In the genomic region with DNA sequence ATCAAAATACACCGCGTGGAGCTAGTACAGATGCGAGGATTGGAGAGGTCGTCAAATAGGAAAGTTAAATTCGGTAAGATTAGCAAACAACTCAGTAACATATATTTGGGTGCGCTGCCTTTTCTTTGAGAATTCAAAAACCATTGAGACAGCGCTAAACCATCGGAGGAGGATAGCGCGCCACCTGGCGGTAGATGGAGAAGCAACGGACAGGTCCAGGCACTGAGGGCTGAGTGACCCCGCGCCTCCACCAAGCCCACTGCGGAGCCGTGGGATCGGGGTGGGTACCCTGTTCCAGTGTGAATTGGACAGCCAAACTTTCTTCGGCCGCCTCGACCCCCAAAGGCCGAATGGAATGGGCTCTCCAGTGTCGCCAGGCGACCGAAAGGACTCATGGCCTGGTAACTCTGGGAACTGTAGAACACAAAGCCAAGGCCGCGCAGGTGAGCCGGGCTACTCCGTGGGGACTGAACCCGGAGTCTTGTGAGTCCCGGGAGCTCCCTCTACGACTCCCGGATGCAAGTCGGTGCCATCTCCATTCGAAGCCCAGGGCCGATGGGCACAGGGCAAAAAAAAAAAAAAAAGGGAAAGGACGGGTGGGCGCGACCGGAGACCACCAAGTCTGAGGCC, we compare ENCODE assay signal across 8 mouse cellular contexts. TPM values are rescaled to one million over a fixed set of nuclear protein-coding genes. Genes with fewer than 3 reads are reported as not detected.
DNase-seq lines count a peak whose midpoint lies in the region; ATAC-seq lines count a peak whose summit lies in the region.

No protein-coding gene starts in this region.

- no peaks in the 10 kb centered on the region for H3K36me3 ChIP-seq in midbrain, embryonic 12.5 days

- H3K9ac ChIP-seq in midbrain, embryonic 12.5 days (replicated peaks): 0 out of 2 replicates have a peak overlapping the region, but pooled peaks have one; percentile 25

- intact Hi-C loops in left cerebral cortex, postnatal 4 days (cut with DNase I): loop anchor here (2.0 kb wide), 1 partner anchor 89 kb away; no protein-coding TSS in a partner anchor

- no peak overlapping the region for H3K27ac ChIP-seq in midbrain, embryonic 12.5 days (replicated peaks)

- no peaks in the 10 kb centered on the region for H3K9me3 ChIP-seq in midbrain, embryonic 12.5 days

- H3K27me3 ChIP-seq in midbrain, embryonic 12.5 days: peaks cover 49% of the 10 kb centered on the region

- H3K4me2 ChIP-seq in midbrain, embryonic 12.5 days (replicated peaks): peak overlapping the region; percentile 77

- ATAC-seq in granulocyte monocyte progenitor cell, adult 5-6 weeks (replicated peaks; ENCODE audit: poor library complexity, severe bottlenecking): peak; percentile 82
- ATAC-seq in midbrain, embryonic 12.5 days (ENCODE audit: low FRiP score, low read depth): peak; percentile 62; the same call in 1 of the 2 replicates
- ATAC-seq in activated CD4-positive, CD25-positive, alpha-beta regulatory T cell, adult 4 months: no peak

- DNase-seq in adrenal gland, adult 8-10 months: peak; percentile 17
- peak; percentile 87 for DNase-seq in embryo, embryonic 11.5 days (ENCODE audit: low read depth, low spot score)
- DNase-seq in kidney, adult 11 months: peak; percentile 49
- DNase-seq in left cerebral cortex, postnatal 4 days: peak; percentile 90
- peak; percentile 60 for DNase-seq in spleen, adult 12 weeks (ENCODE audit: low spot score)

- peaks cover 19% of the 10 kb centered on the region for H3K4me1 ChIP-seq in midbrain, embryonic 12.5 days

- peak overlapping the region; percentile 46 for H3K4me3 ChIP-seq in midbrain, embryonic 12.5 days

- 2% methylated on average over 35 of the region's 39 CpGs for WGBS in midbrain, embryonic 12.5 days

RNA-seq across cellular contexts. Expression of a gene that starts 1.5 kb away (rescaled TPM):
- total RNA-seq in adrenal gland, adult 8-10 months (2022): 1 to 10 TPM in 2 of 4 experiments, under 1 TPM in 2; 0.22 to 1.4 (median 0.94) TPM
- total RNA-seq in granulocyte monocyte progenitor cell, adult 5-6 weeks (2014; fragmentation: Nextera tagmentation): not detected in 2 replicates
- total RNA-seq in granulocyte monocyte progenitor cell, adult 5-6 weeks (2017): not detected in 2 replicates
- total RNA-seq in left cerebral cortex, postnatal 4 days (2021): 10 to 100 TPM; 28.0 to 28.6 TPM
- 48.0 and 70.8 TPM in 2 replicates for polyA plus RNA-seq in midbrain, embryonic 12.5 days (2016; fragmentation: Nextera tagmentation; extraction: Ambion mirVana)
- polyA plus RNA-seq in activated CD4-positive, CD25-positive, alpha-beta regulatory T cell, adult 4 months (2017; shearing (Covaris generic)): not detected

RNA-seq across cellular contexts. Expression of a gene that starts 26.5 kb away (rescaled TPM):
- total RNA-seq in adrenal gland, adult 8-10 months (2022): 10 to 100 TPM; 30.5 to 53.5 (median 41.9) TPM
- total RNA-seq in granulocyte monocyte progenitor cell, adult 5-6 weeks (2014; fragmentation: Nextera tagmentation): 35.5 and 47.4 TPM in 2 replicates
- total RNA-seq in granulocyte monocyte progenitor cell, adult 5-6 weeks (2017): 17.5 and 19.4 TPM in 2 replicates
- 10 to 100 TPM; 51.2 to 56.2 TPM for total RNA-seq in left cerebral cortex, postnatal 4 days (2021)
- 112 and 113 TPM in 2 replicates for polyA plus RNA-seq in midbrain, embryonic 12.5 days (2016; fragmentation: Nextera tagmentation; extraction: Ambion mirVana)
- polyA plus RNA-seq in activated CD4-positive, CD25-positive, alpha-beta regulatory T cell, adult 4 months (2017; shearing (Covaris generic)): 1 to 10 TPM; 7.4 to 9.7 TPM

Comparison
In these comparisons a context has a peak if more than half of its experiments do, and no peak if none do; other contexts are left out.
1. DNase-seq: peak in every context shown above with its lines; median percentile 90 in left cerebral cortex, postnatal 4 days; 87 in embryo, embryonic 11.5 days; 60 in spleen, adult 12 weeks; 49 in kidney, adult 11 months; 17 in adrenal gland, adult 8-10 months.
2. RNA of a gene that starts 1.5 kb away (total RNA-seq): 28.0 to 28.6 TPM in left cerebral cortex, postnatal 4 days; 0.22 to 1.4 TPM in adrenal gland, adult 8-10 months and not detected in granulocyte monocyte progenitor cell, adult 5-6 weeks; every median in the first group is over 10 times any median in the second.